Mouse (Mus musculus) cerebellum, adult 8-10 months (tissue): ENCODE data around the gene Ndufa5.

Experiments used
- DNase-seq: peaks from one replicate; pipeline ENCODE4 v3.0.0; 2022

Ndufa5 gene

DNA sequence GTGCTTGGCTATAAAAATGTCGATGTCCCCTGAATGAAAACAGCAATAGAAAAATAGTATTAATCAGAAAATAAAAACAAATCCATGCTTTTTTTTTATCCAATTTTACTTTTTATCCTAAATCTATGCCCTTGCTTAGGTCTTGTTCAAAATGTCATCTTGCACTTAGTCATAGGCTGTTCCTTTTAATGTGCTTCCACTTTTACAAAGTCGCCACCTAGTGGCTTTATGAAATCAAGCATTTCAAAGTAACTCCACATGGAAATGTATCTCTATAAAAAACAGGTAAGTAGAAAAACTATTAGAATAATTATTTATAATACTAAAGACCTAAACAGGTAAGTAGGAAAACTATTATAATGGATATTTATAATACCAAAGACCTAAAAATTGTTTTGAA is 11.6 kb downstream of the Ndufa5 start:
- no peak for DNase-seq

DNA sequence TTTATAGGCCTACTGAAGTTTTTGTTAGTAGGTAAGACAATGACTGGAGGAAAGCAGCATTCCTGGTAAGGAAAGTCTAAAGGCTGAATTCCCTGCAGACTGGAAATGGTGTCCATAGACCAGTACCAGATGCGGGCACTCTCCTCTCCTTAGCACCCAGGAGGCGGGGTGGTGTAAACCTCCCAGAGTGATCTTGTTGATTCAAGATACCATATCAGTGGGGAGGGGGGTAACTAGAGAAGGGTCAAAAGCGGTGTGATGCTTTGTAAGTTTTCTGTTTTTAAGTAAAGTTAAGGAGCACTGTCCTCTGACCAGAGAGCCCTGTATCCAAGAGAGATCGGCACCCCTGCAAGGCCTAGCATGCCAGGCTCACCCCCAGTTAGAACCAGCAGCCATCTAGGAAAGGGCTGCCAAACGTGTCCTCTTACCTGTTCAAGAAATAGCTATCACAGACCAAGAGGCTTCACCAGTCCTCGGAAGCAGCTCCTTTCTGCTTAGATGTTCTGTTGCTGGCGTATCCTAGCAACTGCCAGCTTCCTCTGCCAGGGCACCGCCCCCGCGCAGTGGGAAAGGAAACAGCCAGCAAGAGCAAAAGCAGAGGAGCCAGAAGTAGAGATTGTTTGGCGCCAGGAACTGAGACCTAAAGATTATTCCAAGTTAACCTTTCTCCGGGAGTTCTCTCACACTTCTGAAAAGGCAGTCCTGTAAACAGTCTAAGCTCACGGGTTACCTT is 13.1 kb downstream of the Ndufa5 start, which contains the start of gene Iqub:
TSS of gene Iqub (minus strand) at position 516 of the 733 bp plus-strand sequence.
- peak; percentile 28 for DNase-seq

DNA sequence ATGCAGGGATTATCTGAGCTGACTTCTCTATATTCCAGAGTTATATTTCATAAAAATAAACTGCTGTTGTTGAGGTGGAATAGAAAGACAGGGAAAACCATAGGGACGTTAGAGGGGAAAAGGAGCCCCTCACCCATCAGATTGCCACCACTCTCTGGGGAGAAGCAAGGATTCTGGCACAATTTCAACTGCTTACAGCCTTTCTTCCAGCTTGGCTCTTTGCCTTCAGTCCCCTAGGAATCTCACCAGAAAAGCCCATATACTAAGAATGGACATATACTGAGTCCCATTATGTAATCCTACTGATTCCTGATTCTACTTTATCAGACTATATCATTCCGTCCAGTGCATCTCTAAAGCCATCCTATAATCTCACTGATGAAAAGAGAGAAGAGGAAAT is 23.7 kb downstream of the Ndufa5 start:
- no peak for DNase-seq

DNA sequence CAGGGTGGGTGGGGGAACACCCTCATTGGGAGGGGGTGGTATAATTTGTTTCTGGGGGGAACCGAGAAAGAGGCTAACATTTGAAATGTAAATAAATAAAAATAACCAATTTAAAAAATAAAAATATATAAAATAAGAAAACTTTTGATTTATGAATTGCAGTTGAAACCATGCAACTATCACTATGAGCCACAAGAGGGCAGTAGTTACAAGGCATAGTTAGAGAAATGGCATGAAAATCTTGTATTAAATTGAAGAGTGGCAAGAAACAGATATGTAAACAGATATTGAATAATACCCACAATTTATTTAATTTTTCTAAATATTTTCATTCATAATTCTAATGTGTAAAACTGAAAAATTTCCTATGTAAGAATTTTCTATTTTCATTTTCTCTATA is 37.5 kb downstream of the Ndufa5 start:
- no peak for DNase-seq

DNA sequence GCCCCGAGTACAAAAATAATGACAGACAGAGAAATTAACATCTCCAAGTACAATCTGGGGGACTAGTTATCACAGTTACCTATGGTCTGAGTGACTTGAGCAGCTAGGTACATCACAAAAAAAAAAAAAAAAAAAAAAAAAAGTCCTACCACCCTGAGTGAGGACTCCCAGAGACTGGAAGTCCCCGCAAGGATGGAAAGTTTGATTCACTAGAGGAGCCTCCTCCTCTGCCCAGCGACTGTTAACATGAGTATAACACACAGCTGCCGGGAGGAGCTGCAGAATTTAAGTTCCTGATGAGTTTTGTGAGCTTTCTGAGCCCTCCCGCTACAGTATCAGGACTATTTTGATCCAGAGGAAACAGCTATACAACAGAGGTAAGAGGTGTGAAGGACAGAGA is 41.3 kb downstream of the Ndufa5 start:
- DNase-seq, result no peak

DNA sequence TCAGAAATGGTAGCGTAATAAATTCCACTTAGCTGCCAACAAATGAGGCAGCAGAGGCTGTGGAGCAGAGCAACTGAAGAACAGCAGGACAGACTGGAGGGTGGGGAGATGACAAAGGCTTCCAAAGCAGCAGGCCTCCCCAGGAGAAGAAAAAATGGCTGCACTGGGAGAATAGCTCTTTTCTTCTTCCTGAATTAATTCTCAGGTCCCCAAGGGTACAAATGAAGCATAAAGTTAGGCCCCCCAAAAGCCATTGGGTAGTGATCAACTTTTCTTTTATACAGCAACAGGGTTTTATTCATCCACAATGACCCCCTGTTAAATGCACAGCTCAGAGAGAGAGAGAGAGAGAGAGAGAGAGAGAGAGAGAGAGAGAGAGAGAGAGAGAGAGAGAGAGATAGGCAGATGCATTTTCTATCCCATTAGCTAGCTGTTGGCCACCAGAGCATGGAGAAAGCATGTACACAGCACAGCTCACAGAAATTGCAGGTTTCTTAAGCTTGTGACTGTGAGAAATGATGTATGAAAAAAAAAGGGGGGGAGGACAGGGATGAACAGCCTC is 57.2 kb downstream of the Ndufa5 start:
- no peak for DNase-seq

DNA sequence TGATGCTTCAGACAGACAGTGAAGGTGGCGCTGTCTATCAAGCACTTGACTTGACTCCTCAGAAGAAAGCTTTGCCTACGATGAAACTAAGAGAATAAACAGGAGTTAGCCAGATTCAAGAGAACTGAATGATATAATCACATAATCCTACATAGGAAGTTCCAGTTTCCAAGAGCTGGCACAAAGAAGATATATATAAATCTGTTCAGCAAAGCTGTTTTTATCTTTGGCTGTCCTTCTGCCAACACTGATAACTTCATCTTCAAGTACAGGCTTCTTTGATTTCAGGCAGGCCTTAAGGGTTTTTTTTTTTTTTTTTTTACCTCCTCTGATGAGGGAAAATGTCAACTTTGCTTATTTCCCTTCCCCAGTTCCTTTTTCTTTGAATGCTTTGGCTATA is 57.7 kb downstream of the Ndufa5 start:
- no peak for DNase-seq
